Mouse (Mus musculus) E14TG2a.4 (cell line): ENCODE data around the gene Pdlim1.

Source experiments
- CTCF ChIP-seq: conservative IDR thresholded peaks from 2 replicates; pipeline ENCODE4 v1.5.1; 2014; ENCODE audit warnings: low read length
- NANOG ChIP-seq: IDR thresholded peaks from 2 replicates; pipeline ENCODE4 v1.6.1; 2014; ENCODE audit warnings: borderline replicate concordance, low read length, mixed read lengths
- POU5F1 ChIP-seq: IDR thresholded peaks from 2 replicates; pipeline ENCODE4 v1.6.1; 2014; ENCODE audit warnings: low read length, borderline replicate concordance

DNA sequence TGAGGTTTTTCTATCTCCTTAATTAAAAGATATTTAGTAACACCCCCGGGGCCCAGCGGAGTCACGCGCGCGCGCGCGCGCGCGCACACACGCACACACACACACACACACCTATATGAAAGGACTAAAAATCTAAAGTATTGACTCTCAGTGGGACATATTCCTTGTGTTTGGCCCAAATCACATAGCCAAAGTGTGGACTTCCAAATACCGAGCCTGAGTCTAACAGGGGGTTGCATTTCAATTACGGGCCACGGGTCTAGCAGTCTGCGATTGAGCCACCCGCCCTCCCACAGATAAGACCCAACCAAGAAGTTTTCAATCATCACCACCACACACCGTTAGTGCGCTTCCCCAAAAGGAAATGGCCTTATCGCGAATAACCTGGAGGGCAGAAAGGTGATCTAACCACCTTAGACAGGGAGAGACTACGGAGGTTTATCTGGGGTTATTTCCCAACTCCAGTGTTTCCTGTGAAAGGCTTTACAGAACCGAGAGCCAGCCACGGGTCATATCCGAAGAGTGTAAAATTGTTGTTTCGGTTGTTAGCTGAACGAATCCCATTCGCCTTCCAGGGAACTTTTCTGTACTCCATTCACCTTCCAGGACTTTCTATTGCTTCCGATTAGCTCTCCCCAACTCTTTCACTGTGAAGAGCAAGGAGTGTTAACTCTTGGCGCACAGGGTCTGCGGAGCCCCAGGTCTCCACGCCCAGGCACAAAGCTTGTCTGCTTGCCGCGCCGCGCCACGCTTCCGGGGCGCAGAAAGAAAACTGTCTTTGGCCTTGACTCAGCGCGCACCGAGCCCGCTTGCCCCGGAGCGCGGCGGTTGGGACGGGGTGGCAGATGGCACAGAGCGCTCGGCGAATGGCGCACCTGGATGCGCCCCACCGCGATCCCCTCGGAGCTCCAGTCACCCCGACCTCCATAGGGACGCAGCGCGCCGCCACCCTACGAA is 1.0 kb downstream of the Pdlim1 start:
- TF ChIP-seq CTCF (no peak), POU5F1 (no peak), NANOG (no peak)
